Mouse (Mus musculus) forebrain, postnatal 0 days (tissue): ENCODE data around the gene Lrrc42. TPM values are rescaled to one million over a fixed set of nuclear protein-coding genes. Genes with fewer than 3 reads are reported as not detected.

Experiments
- ATAC-seq: fragments of 200-750 bp; cut with Nextera tagmentation; 2 replicates; pipeline ENCODE4 v1.8.0; 2017; ENCODE audit warnings: mild to moderate bottlenecking, moderate library complexity
- DNase-seq: peaks from one replicate; pipeline ENCODE4 v3.0.0-alpha.2; 2015
- H3K27ac ChIP-seq: fragments of 300-500 bp; sonication (generic); 2 replicates; pipeline ENCODE4 v1.5.1; 2014; ENCODE audit warnings: low read depth, mild to moderate bottlenecking, antibody characterized with exemption, low read length, moderate library complexity, mixed read lengths
- H3K27me3 ChIP-seq: fragments of 300-500 bp; sonication (generic); 2 replicates; pipeline ENCODE4 v1.6.1; 2014; ENCODE audit warnings: mild to moderate bottlenecking, low read length, mixed read lengths; ENCODE audit not compliant: insufficient read depth
- H3K36me3 ChIP-seq: fragments of 300-500 bp; sonication (generic); 2 replicates; pipeline ENCODE4 v1.6.1; 2014; ENCODE audit warnings: mild to moderate bottlenecking, moderate library complexity; ENCODE audit not compliant: insufficient read depth
- H3K4me1 ChIP-seq: fragments of 300-500 bp; sonication (generic); 2 replicates; pipeline ENCODE4 v1.6.1; 2014; ENCODE audit warnings: antibody characterized with exemption; ENCODE audit not compliant: insufficient read depth
- H3K4me2 ChIP-seq: fragments of 300-500 bp; sonication (generic); 2 replicates; pipeline ENCODE4 v1.6.1; 2014; ENCODE audit warnings: low read depth, mild to moderate bottlenecking, moderate library complexity
- H3K4me3 ChIP-seq: fragments of 300-500 bp; sonication (generic); 2 replicates; pipeline ENCODE4 v1.5.1; 2014; ENCODE audit warnings: low read depth, low read length, mixed read lengths
- H3K9ac ChIP-seq: fragments of 300-500 bp; sonication (generic); 2 replicates; pipeline ENCODE4 v1.6.1; 2014; ENCODE audit warnings: mild to moderate bottlenecking
- H3K9me3 ChIP-seq: fragments of 300-500 bp; sonication (generic); 2 replicates; pipeline ENCODE4 v1.6.1; 2016; ENCODE audit warnings: low read length
- CTCF ChIP-seq: sonication (generic); IDR thresholded peaks from 2 replicates; pipeline ENCODE4 v1.5.1; 2016; ENCODE audit warnings: antibody characterized with exemption, control low read depth, low read depth
- WGBS: fragments of 180-500 bp; shearing (Covaris S2); extraction: QIAGEN DNeasy Blood & Tissue Kit; methylation state at CpG from one replicate; pipeline ENCODE4 v1.1.7; 2014; 5-methylcytosine and 5-hydroxymethylcytosine counted together
- polyA plus RNA-seq: library from polyadenylated mRNA; unstranded; fragments of >200 nt; fragmentation: Nextera tagmentation; extraction: Ambion mirVana; gene quantifications from 2 replicates; pipeline ENCODE4 v1.2.1, GENCODE M21; 2015
- total RNA-seq: library from RNA; depleted of rRNA; stranded (reverse); fragments of >200 nt; gene quantifications from 2 replicates; pipeline ENCODE4 v1.2.3, GENCODE M21; 2014

The Lrrc42 gene
- total and polyA plus RNA-seq, 2 experiments from 2014 or later, result 14.7 to 36.4 TPM

DNA sequence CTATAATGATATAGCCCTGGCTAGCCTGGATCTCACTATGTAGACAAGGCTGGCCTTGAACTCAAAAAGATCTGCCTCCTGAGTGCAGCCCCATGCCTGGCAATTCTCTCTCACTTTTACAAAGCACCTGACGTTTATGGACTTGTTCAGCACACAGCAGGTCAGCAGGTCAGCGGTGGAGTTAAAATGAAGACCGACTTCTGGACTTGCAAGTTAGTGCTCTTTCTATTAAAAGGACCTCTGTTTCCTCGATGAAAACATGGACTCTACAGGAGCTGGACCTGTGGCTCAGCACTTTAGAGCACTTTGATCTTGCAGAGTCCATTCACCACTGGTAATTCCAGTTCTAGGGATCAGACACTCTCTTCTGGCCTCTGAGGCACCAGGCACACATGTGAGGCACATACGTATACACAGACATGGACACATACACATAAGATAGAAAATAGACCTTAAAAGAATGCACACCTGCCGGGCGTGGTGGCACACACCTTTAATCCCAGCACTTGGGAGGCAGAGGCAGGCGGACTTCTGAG is 44.8 kb upstream of the Lrrc42 start:
- Histone ChIP-seq H3K9me3 (no peaks in the 10 kb centered on the region), H3K27me3 (no peaks in the 10 kb centered on the region), H3K9ac (no peak overlapping the region), H3K4me3 (no peak overlapping the region), H3K27ac (no peak overlapping the region), H3K36me3 (no peaks in the 10 kb centered on the region), H3K4me2 (no peak overlapping the region), H3K4me1 (no peaks in the 10 kb centered on the region)
- ATAC-seq (no peak), DNase-seq (no peak)
- TF ChIP-seq CTCF, result no peak
- WGBS, result 86% methylated on average over 8 of the region's 8 CpGs

DNA sequence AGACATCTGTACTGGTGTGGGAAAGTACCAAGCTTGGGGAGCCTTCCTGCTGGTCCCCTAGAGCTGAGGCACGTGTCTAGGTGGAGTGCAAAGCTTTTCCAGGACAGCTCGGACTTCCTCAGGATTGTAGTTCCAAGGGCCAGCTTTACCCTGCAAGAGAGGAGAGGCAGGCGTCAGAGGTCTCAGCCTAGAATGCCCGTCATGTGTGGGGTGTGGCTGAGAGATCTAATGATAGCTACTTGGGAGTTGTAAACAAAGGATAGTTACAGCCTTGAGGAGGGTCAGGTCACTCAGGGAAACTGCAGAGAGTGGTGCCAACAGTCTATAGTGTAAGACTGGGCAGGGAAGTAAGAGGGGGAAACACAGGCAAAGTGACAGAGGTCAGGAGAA is 38.9 kb upstream of the Lrrc42 start:
- 63% methylated on average over 4 of the region's 4 CpGs for WGBS
- ATAC-seq (no peak), DNase-seq (no peak)
- TF ChIP-seq CTCF, result no peak
- H3K4me2 ChIP-seq, result no peak overlapping the region
- H3K4me1 ChIP-seq, result no peaks in the 10 kb centered on the region
- peak overlapping the region; percentile 69 for H3K27ac ChIP-seq
- H3K27me3 ChIP-seq, result no peaks in the 10 kb centered on the region
- no peak overlapping the region for H3K4me3 ChIP-seq
- no peaks in the 10 kb centered on the region for H3K9me3 ChIP-seq
- no peaks in the 10 kb centered on the region for H3K36me3 ChIP-seq
- H3K9ac ChIP-seq, result no peak overlapping the region

DNA sequence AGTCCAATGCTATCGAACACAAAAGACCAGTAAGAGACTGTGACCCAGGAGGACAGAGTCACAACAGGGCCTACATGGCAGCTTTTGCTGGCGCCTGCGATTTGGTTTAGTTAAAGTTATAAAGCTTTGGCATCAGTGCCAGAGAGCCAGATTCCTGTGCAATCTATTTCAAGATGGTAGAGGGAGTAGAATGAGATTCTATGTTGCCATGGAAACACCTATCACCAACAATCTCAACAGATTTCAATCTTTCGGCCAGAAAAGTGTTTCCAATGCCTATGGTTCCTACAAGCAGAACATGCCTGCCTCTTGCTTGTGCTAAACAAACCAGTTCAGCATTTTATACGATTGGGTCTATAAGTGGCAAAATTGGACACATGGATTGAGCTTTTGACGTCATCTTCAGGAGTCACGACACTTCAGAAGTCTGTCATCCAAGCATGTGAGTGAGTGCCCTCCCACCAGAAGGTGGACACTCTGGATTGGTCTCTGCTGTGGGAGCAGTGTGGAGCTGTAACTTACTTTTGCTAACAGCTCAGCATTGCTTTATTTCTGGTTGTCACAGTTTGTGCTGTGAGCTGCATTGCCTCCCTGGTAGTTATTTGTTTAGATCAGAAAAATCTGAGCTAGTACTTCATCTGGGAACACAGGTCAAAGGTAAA is 38.4 kb upstream of the Lrrc42 start:
- no peak for TF ChIP-seq CTCF
- 67% methylated on average over 7 of the region's 7 CpGs for WGBS
- ATAC-seq, result peak; percentile 82

DNA sequence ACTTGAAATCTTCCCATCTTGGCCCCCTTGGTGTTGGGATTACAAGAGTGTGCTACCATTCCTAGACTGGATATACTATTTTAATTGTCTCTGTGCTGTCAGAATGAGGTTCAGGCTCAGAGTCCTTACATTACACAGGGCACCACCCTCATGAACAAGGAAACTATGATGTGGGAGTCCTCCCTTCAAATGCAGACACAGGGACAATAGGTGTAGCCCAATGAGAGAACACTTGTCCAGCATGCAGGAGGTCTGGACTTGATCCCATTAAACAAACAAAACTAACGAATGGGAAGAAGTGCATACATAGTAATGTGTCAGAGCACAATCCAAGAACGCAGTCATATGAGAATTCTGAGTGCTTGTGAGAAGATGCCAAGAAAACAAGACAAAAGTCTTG is 34.2 kb upstream of the Lrrc42 start:
- DNase-seq (no peak), ATAC-seq (no peak)
- no peaks in the 10 kb centered on the region for H3K4me1 ChIP-seq
- H3K9me3 ChIP-seq, result no peaks in the 10 kb centered on the region
- H3K27ac ChIP-seq, result no peak overlapping the region
- H3K4me2 ChIP-seq, result no peak overlapping the region
- no peak for TF ChIP-seq CTCF
- H3K36me3 ChIP-seq, result no peaks in the 10 kb centered on the region
- no peak overlapping the region for H3K4me3 ChIP-seq
- H3K27me3 ChIP-seq, result no peaks in the 10 kb centered on the region
- H3K9ac ChIP-seq, result no peak overlapping the region
- WGBS, result 64% methylated on average over 2 of the region's 2 CpGs

More for the DNA sequence above, 38.4 kb upstream of the Lrrc42 start:
- Histone ChIP-seq H3K27me3 (no peaks in the 10 kb centered on the region), H3K9me3 (no peaks in the 10 kb centered on the region), H3K9ac (no peak overlapping the region), H3K4me2 (no peak overlapping the region), H3K27ac (peak overlapping the region; percentile 69), H3K4me1 (no peaks in the 10 kb centered on the region), H3K4me3 (no peak overlapping the region), H3K36me3 (no peaks in the 10 kb centered on the region)
- peak; percentile 77 for DNase-seq

DNA sequence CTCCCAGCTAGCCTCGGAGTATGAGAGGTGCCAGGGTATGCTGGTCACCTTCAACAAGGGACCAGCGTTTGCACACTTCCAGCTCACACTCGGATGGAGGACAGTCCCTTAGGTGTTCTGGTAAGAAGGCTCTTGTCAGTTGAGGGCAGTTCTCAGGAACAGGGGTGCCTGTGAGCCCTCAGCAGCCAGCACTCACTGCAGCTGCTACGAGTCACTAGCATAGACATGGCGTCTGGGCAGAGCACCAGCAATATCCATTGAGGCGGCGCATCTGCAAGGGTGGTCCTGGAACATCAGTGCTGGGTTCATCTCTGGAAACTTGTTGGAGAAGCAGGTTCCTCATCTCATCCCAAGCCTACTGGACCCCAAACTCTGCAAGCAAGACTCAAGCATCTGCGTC is 33.1 kb upstream of the Lrrc42 start:
- no peak for DNase-seq
- WGBS, result 95% methylated on average over 8 of the region's 8 CpGs
- Histone ChIP-seq H3K4me1 (no peaks in the 10 kb centered on the region), H3K4me3 (no peak overlapping the region), H3K27ac (no peak overlapping the region), H3K9me3 (no peaks in the 10 kb centered on the region), H3K4me2 (no peak overlapping the region), H3K36me3 (no peaks in the 10 kb centered on the region), H3K9ac (no peak overlapping the region), H3K27me3 (no peaks in the 10 kb centered on the region)
- no peak for ATAC-seq
- no peak for TF ChIP-seq CTCF

DNA sequence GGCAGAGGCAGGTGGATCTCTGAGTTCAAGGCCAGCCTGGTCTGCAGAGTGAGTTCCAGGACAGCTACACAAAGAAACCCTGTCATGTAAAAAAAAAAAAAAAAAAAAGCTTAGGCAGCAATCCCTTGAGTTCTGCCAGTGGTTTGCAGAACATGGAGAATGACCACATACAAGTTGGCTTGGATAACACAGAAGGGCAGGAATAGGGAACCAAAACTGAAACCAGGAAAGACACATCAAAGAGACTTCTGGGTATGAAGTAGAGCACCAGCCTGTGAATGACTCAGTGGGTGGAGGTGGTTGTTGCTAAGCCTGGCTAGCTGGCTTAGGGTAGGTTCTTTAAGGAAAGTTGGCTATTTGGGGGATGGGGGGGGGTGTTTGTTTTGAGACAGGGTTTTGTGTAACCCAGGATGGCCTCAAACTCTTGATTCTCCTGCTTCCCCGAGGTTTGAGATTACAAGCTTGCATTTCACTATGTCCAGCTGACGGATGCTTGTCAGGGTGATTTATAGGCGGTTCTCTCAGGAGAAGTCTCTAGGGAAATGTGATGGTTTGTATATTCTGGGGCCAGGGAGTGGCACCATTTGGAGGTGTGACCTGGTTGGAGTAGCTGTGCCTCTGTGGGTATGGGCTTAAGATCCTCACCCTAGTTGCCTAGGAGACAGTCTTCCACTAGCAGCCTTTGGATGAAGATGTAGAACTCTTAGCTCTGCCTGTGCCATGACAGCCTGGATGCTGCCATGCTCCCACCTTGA is 32.3 kb upstream of the Lrrc42 start:
- H3K4me2 ChIP-seq, result no peak overlapping the region
- H3K9ac ChIP-seq, result no peak overlapping the region
- 0 out of 2 replicates have a peak, but pooled peaks cover under 1% of the 10 kb centered on the region for H3K36me3 ChIP-seq
- 93% methylated on average over 3 of the region's 3 CpGs for WGBS
- no peaks in the 10 kb centered on the region for H3K9me3 ChIP-seq
- no peak for TF ChIP-seq CTCF
- H3K27me3 ChIP-seq, result no peaks in the 10 kb centered on the region
- H3K4me3 ChIP-seq, result no peak overlapping the region
- ATAC-seq (no peak), DNase-seq (no peak)
- no peaks in the 10 kb centered on the region for H3K4me1 ChIP-seq
- H3K27ac ChIP-seq, result no peak overlapping the region

DNA sequence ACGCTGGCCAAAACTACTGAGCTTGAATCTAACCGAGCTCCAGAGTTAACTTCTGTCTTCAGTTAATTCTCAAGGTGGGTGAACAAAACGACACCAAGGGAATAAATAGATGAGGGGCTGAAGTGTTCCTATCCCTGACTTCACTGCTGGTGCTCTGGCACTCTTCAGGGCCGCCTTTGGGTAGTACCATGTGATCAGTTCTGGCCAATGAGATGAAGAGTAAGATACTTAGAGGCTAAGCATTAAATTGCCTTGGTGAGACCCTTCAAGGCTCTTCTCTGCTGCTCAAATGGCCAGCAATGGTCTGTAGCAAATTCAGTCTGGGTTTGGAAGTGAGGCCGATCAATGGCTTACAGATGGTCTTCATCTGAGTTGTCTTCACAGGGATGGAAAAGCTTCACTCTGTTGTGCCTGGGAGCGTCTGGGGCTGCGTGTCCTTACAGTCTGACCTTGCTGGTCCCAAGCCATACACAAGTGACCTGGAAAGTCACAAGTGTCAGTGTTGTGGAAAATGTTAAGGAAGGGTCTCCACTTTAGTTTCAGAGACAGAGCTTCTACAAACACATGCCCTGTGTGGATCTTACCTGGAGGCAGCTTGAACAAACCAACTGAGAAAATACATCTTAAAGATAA is 27.6 kb upstream of the Lrrc42 start:
- ATAC-seq (no peak), DNase-seq (no peak)
- WGBS, result 81% methylated on average over 7 of the region's 7 CpGs
- H3K4me3 ChIP-seq, result no peak overlapping the region
- H3K27ac ChIP-seq, result no peak overlapping the region
- no peak for TF ChIP-seq CTCF
- no peaks in the 10 kb centered on the region for H3K4me1 ChIP-seq
- H3K9me3 ChIP-seq, result no peaks in the 10 kb centered on the region
- H3K36me3 ChIP-seq, result peaks cover 8% of the 10 kb centered on the region
- no peaks in the 10 kb centered on the region for H3K27me3 ChIP-seq
- H3K9ac ChIP-seq, result no peak overlapping the region
- no peak overlapping the region for H3K4me2 ChIP-seq
